Mouse (Mus musculus) myocyte (in vitro differentiated cells): ENCODE results near the gene Arhgap10. TPM values are rescaled to one million over a fixed set of nuclear protein-coding genes. Genes with fewer than 3 reads are reported as not detected.

Source experiments
- H3K27me3 ChIP-seq: one replicate; pipeline ENCODE4 v1.6.1; 2011; ENCODE audit not compliant: control insufficient read depth, insufficient read depth, insufficient read length
- H3K36me3 ChIP-seq: one replicate; pipeline ENCODE4 v1.6.1; 2011; ENCODE audit not compliant: control insufficient read depth, insufficient read depth
- H3K4me2 ChIP-seq: one replicate; pipeline ENCODE4 v1.6.1; 2011; ENCODE audit warnings: low read depth, control low read depth
- H3K4me3 ChIP-seq: one replicate; pipeline ENCODE4 v1.5.1; 2011; ENCODE audit warnings: mild to moderate bottlenecking, control low read depth, moderate library complexity
- H3K79me2 ChIP-seq: one replicate; pipeline ENCODE4 v1.6.1; 2011; ENCODE audit not compliant: control insufficient read depth, insufficient read depth
- H3ac ChIP-seq: one replicate; pipeline ENCODE4 v1.6.1; 2011; ENCODE audit not compliant: control insufficient read depth, insufficient read length
- CEBPB ChIP-seq: IDR thresholded peaks from 2 replicates; pipeline ENCODE4 v1.6.1; 2011; ENCODE audit warnings: mild to moderate bottlenecking, moderate library complexity; ENCODE audit not compliant: poor library complexity, insufficient read depth, severe bottlenecking
- E2F4 ChIP-seq: IDR thresholded peaks from one replicate; pipeline ENCODE4 v1.6.1; 2011; ENCODE audit warnings: mild to moderate bottlenecking, control low read depth, moderate library complexity; ENCODE audit not compliant: insufficient read depth
- MAX ChIP-seq: IDR thresholded peaks from one replicate; pipeline ENCODE4 v1.6.1; 2011; ENCODE audit warnings: low read depth, mild to moderate bottlenecking, control low read depth
- MYOD1 ChIP-seq, 3 experiments: IDR thresholded peaks; one replicate each; pipeline ENCODE4 v1.6.1; 2011; ENCODE audit warnings: control low read depth in 2 of 3, low read depth in 2 of 3, mild to moderate bottlenecking in 2 of 3, moderate library complexity in 1 of 3; ENCODE audit not compliant: insufficient read length in 2 of 3, control insufficient read depth in 1 of 3
- MYOG ChIP-seq, 3 experiments: IDR thresholded peaks; one replicate each; pipeline ENCODE4 v1.6.1; 2011; ENCODE audit warnings: control low read depth in 2 of 3, low read depth in 2 of 3, mild to moderate bottlenecking in 2 of 3; ENCODE audit not compliant: insufficient read length in 2 of 3, control insufficient read depth in 1 of 3, insufficient read depth in 1 of 3
- POLR2A ChIP-seq: IDR thresholded peaks from one replicate; pipeline ENCODE4 v1.6.1; 2011; ENCODE audit warnings: low read depth, mild to moderate bottlenecking, control low read depth, moderate library complexity; ENCODE audit not compliant: insufficient read length
- POLR2AphosphoS2 ChIP-seq: IDR thresholded peaks from one replicate; pipeline ENCODE4 v1.6.1; 2011; ENCODE audit warnings: low read depth, control low read depth; ENCODE audit not compliant: insufficient read length
- REST ChIP-seq: IDR thresholded peaks from one replicate; pipeline ENCODE4 v1.6.1; 2011; ENCODE audit warnings: mild to moderate bottlenecking, control low read depth, moderate library complexity; ENCODE audit not compliant: insufficient read depth, insufficient read length
- SRF ChIP-seq: IDR thresholded peaks from one replicate; pipeline ENCODE4 v1.6.1; 2011; ENCODE audit warnings: low read depth; ENCODE audit not compliant: control insufficient read depth, insufficient read length
- TCF12 ChIP-seq: IDR thresholded peaks from one replicate; pipeline ENCODE4 v1.6.1; 2011; ENCODE audit warnings: mild to moderate bottlenecking, control low read depth; ENCODE audit not compliant: poor library complexity, insufficient read depth, severe bottlenecking
- TCF3 ChIP-seq: IDR thresholded peaks from one replicate; pipeline ENCODE4 v1.6.1; 2011; ENCODE audit warnings: low read depth, control low read depth; ENCODE audit not compliant: insufficient read length
- USF1 ChIP-seq: IDR thresholded peaks from one replicate; pipeline ENCODE4 v1.6.1; 2011; ENCODE audit warnings: low read depth, mild to moderate bottlenecking, control low read depth, moderate library complexity
- polyA plus RNA-seq: library from polyadenylated mRNA; unstranded; fragments of >200 nt; fragmentation: generic; extraction: Trizol; gene quantifications from one replicate; pipeline ENCODE4 v1.2.1, GENCODE M21; 2012; ENCODE audit warnings: missing spikeins

Gene Arhgap10
- polyA plus RNA-seq, 1 experiment: 18.1 TPM

GRCm38 (mm10) chr8:77456263-77456662 lies 61.5 kb downstream of the Arhgap10 start:
- H3K4me3 ChIP-seq: no peak overlapping the region
- H3K79me2 ChIP-seq: peaks cover 8% of the 10 kb centered on the region
- TF ChIP-seq POLR2A (no peak), TCF12 (no peak), MYOD1 (IDR thresholded peaks at IDR 0.05; ENCODE audit: control insufficient read depth in 1 of 3, insufficient read length in 2 of 3, low read depth in 2 of 3) (no peak), CEBPB (no peak), MYOG (IDR thresholded peaks at IDR 0.05; ENCODE audit: control insufficient read depth in 1 of 3, insufficient read depth in 1 of 3, insufficient read length in 2 of 3, low read depth in 2 of 3) (no peak), POLR2AphosphoS2 (no peak), E2F4 (no peak), SRF (no peak), MAX (no peak), USF1 (no peak), REST (no peak), TCF3 (no peak)
- no peaks in the 10 kb centered on the region for H3K36me3 ChIP-seq
- no peak overlapping the region for H3ac ChIP-seq
- no peaks in the 10 kb centered on the region for H3K27me3 ChIP-seq
- H3K4me2 ChIP-seq: no peak overlapping the region

DNA sequence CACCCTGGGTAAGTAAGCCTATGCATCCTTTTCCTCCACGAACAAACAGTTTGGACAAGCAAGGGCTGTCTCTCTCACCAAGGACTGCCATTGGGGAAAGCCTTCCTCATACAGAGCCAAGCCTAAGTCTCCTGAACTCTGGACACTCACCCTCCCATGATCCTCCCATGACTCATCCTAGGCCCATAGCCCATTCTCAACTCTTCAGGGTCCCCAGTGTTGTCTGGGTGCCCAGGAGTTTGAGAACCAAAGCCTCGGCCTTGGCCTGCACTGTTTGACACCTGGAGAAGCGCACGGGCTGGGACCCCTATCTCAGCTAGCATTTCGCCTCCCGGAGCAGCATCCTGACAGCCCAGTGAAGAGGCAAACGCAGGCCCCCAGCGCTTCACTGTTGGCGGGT lies 63.9 kb downstream of the Arhgap10 start:
- Histone ChIP-seq H3K4me2 (no peak overlapping the region), H3K4me3 (no peak overlapping the region), H3K36me3 (peaks cover 11% of the 10 kb centered on the region), H3K27me3 (no peaks in the 10 kb centered on the region), H3ac (no peak overlapping the region), H3K79me2 (peaks cover 8% of the 10 kb centered on the region)
- TF ChIP-seq POLR2AphosphoS2 (no peak), MYOG (IDR thresholded peaks at IDR 0.05; ENCODE audit: control insufficient read depth in 1 of 3, insufficient read depth in 1 of 3, insufficient read length in 2 of 3, low read depth in 2 of 3) (no peak)

- Histone ChIP-seq H3K27me3 (no peaks in the 10 kb centered on the region), H3K4me2 (no peak overlapping the region), H3K36me3 (peaks cover 17% of the 10 kb centered on the region), H3K79me2 (peaks cover 4% of the 10 kb centered on the region), H3ac (no peak overlapping the region), H3K4me3 (no peak overlapping the region)
- TF ChIP-seq MAX (no peak), POLR2A (no peak), MYOG (IDR thresholded peaks at IDR 0.05; ENCODE audit: control insufficient read depth in 1 of 3, insufficient read depth in 1 of 3, insufficient read length in 2 of 3, low read depth in 2 of 3) (no peak), REST (no peak), TCF12 (no peak), MYOD1 (IDR thresholded peaks at IDR 0.05; ENCODE audit: control insufficient read depth in 1 of 3, insufficient read length in 2 of 3, low read depth in 2 of 3) (no peak), SRF (no peak), CEBPB (no peak), POLR2AphosphoS2 (no peak), E2F4 (no peak), USF1 (no peak), TCF3 (no peak)
Observed at GRCm38 (mm10) chr8:77451466-77452382, 66.0 kb downstream of the Arhgap10 start.

- H3K27me3 ChIP-seq: no peaks in the 10 kb centered on the region
- TF ChIP-seq USF1: no peak
- TF ChIP-seq MYOG (IDR thresholded peaks at IDR 0.05; ENCODE audit: control insufficient read depth in 1 of 3, insufficient read depth in 1 of 3, insufficient read length in 2 of 3, low read depth in 2 of 3): no peak
- no peak for TF ChIP-seq E2F4
- TF ChIP-seq POLR2A: no peak
- no peak for TF ChIP-seq MAX
- TF ChIP-seq SRF: no peak
- no peak for TF ChIP-seq REST
- no peak for TF ChIP-seq MYOD1 (IDR thresholded peaks at IDR 0.05; ENCODE audit: control insufficient read depth in 1 of 3, insufficient read length in 2 of 3, low read depth in 2 of 3)
- no peak for TF ChIP-seq CEBPB
- no peak for TF ChIP-seq TCF12
- TF ChIP-seq POLR2AphosphoS2: no peak
- no peak for TF ChIP-seq TCF3
- H3K79me2 ChIP-seq: peaks cover 4% of the 10 kb centered on the region
- H3K4me3 ChIP-seq: no peak overlapping the region
- H3ac ChIP-seq: no peak overlapping the region
- H3K36me3 ChIP-seq: peaks cover 22% of the 10 kb centered on the region
- H3K4me2 ChIP-seq: no peak overlapping the region
Observed at GRCm38 (mm10) chr8:77451052-77451451, 66.7 kb downstream of the Arhgap10 start.

DNA sequence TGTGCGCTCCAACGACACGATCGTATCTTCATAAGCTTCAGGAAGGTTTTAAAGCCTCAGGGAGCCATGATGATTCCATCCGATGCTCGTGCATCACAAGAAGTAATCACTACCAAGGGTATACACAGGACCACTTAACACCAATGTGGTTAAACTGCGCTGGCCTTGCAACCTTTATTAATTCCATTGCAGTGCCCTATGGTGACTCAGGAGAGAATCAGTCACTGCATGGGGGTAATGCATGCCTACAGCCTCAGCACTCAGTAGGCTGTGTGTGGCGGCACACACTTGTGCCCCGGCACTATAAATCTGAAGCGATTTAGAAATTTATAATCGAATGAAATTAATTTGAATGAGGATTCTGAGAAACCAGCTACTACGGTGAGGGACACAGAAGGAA lies 71.5 kb downstream of the Arhgap10 start:
- TF ChIP-seq MYOD1 (IDR thresholded peaks at IDR 0.05; ENCODE audit: control insufficient read depth in 1 of 3, insufficient read length in 2 of 3, low read depth in 2 of 3): no peak
- TF ChIP-seq MAX: no peak
- no peak for TF ChIP-seq TCF12
- no peak for TF ChIP-seq POLR2AphosphoS2
- TF ChIP-seq MYOG (IDR thresholded peaks at IDR 0.05; ENCODE audit: control insufficient read depth in 1 of 3, insufficient read depth in 1 of 3, insufficient read length in 2 of 3, low read depth in 2 of 3): no peak
- TF ChIP-seq POLR2A: no peak
- TF ChIP-seq E2F4: no peak
- no peak for TF ChIP-seq REST
- TF ChIP-seq USF1: no peak
- no peak for TF ChIP-seq SRF
- no peak for TF ChIP-seq CEBPB
- no peak for TF ChIP-seq TCF3
- H3K27me3 ChIP-seq: no peaks in the 10 kb centered on the region
- peaks cover 10% of the 10 kb centered on the region for H3K79me2 ChIP-seq
- H3K36me3 ChIP-seq: peaks cover 22% of the 10 kb centered on the region
- H3K4me3 ChIP-seq: no peak overlapping the region
- no peak overlapping the region for H3K4me2 ChIP-seq
- H3ac ChIP-seq: no peak overlapping the region
